Mouse (Mus musculus) spleen, adult 2 months (tissue): ENCODE results near the gene Phldb2. TPM values are rescaled to one million over a fixed set of nuclear protein-coding genes. Genes with fewer than 3 reads are reported as not detected.

ENCODE experiments used
- DNase-seq, 2 experiments: peaks; one replicate each; pipeline versions ENCODE4 v3.0.0 to v3.0.0-alpha.2; 2012 to 2021; ENCODE audit warnings: low spot score in 2 of 2, low read depth in 1 of 2
- H3K27ac ChIP-seq: fragments of 200-500 bp; 2 replicates; pipeline ENCODE4 v1.5.1; 2012; ENCODE audit warnings: low read length, inconsistent platforms; ENCODE audit not compliant: insufficient read depth
- H3K27me3 ChIP-seq: fragments of 200-500 bp; 2 replicates; pipeline ENCODE4 v1.6.1; 2012; ENCODE audit warnings: mild to moderate bottlenecking, moderate library complexity, low read length, inconsistent platforms; ENCODE audit not compliant: control insufficient read depth, insufficient read depth
- H3K36me3 ChIP-seq: fragments of 200-500 bp; 2 replicates; pipeline ENCODE4 v1.6.1; 2012; ENCODE audit warnings: mild to moderate bottlenecking, low read length, inconsistent platforms; ENCODE audit not compliant: control insufficient read depth, insufficient read depth
- H3K4me1 ChIP-seq: fragments of 200-500 bp; 2 replicates; pipeline ENCODE4 v1.6.1; 2011; ENCODE audit warnings: inconsistent platforms; ENCODE audit not compliant: control insufficient read depth, insufficient read depth, insufficient read length
- H3K4me3 ChIP-seq: fragments of 200-500 bp; 2 replicates; pipeline ENCODE4 v1.5.1; 2011; ENCODE audit warnings: mild to moderate bottlenecking, inconsistent platforms; ENCODE audit not compliant: insufficient read depth, insufficient read length; ENCODE audit errors: extremely low read depth
- CTCF ChIP-seq: fragments of 200-500 bp; IDR thresholded peaks from 2 replicates; pipeline ENCODE4 v1.5.1; 2011; ENCODE audit warnings: mild to moderate bottlenecking, inconsistent platforms; ENCODE audit not compliant: insufficient read depth, insufficient read length, insufficient replicate concordance; ENCODE audit errors: extremely low read depth
- POLR2A ChIP-seq: fragments of 200-500 bp; IDR thresholded peaks from 2 replicates; pipeline ENCODE4 v1.6.1; 2011; ENCODE audit warnings: low read depth, low read length, inconsistent platforms
- WGBS: fragments of 180-500 bp; shearing (Covaris S2); methylation state at CpG from one replicate; pipeline ENCODE4 v1.1.7; 2018; 5-methylcytosine and 5-hydroxymethylcytosine counted together
- polyA plus RNA-seq: library from polyadenylated mRNA; depleted of rRNA; stranded (reverse); fragments of >200 nt; gene quantifications from 2 replicates; pipeline ENCODE4 v1.2.3, GENCODE M21; 2012

Phldb2 gene
- polyA plus RNA-seq, 1 experiment, result 5.0 TPM

DNA sequence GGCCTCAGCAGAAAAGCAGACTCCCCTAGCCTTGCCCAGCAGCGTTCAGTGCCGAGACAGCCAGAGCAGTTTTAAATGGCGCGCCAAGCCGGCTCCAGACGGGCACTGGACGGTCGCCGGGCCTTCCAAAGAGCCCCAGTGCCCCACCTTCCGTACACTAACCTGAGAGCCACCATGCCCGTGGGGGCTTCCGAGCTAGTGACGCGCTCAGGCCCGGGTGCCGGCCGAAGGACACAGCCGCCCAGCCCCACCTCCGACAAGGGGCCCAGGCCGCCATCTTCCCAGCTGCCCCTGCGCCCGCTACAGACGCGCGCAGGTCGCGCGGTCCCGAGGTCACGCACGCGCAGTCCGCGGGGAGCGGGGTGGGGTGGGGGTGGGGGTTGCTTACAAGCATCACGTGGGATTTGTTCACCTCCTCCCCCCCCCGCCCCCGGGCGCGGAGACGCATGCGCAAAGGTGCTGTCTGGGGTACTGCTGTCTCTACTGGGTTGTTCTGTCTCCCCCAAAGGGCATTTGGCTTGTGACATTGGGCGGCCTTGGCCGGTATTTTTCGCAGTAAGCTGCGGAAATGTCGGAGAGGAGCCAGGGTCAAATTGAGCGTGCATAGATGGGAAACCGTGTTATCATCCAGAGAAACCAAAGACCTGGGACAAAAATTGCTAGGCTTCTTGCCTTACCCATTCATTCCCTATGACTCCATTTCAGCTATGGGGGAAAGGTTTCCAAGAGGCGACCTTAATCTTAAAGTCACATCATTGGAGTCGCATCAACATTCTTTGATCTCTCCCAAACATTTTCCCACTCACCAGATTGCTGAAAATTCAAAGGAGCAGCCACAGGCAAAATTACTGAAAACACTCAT is 210.6 kb downstream of the Phldb2 start, which contains the start of gene Abhd10:
TSS of gene Abhd10 (minus strand) at position 341 of the 862 bp plus-strand sequence.
- peak within 1 kb of the TSS; percentile 88 for H3K27ac ChIP-seq
- TF ChIP-seq POLR2A, result peak; percentile 86
- TF ChIP-seq CTCF, result no peak
- H3K4me1 ChIP-seq, result peaks cover 2% of the 10 kb centered on the region; the same call in 1 of the 2 replicates
- no peaks in the 10 kb centered on the region for H3K36me3 ChIP-seq
- H3K4me3 ChIP-seq, result peak within 1 kb of the TSS; percentile 98
- no peaks in the 10 kb centered on the region for H3K27me3 ChIP-seq
- 1% methylated on average over 51 of the region's 51 CpGs for WGBS
- DNase-seq, result peak; percentile 84 to 93

GRCm38 (mm10) chr16:45737880-45738279 is 215.5 kb downstream of the Phldb2 start:
- TF ChIP-seq POLR2A (no peak), CTCF (no peak)
- DNase-seq, result no peak
- H3K27me3 ChIP-seq, result no peaks in the 10 kb centered on the region
- 74% methylated on average over 8 of the region's 8 CpGs for WGBS
- peaks cover 13% of the 10 kb centered on the region; the same call in 1 of the 2 replicates for H3K36me3 ChIP-seq
- H3K4me3 ChIP-seq, result no peak overlapping the region
- peaks cover 2% of the 10 kb centered on the region; the same call in 1 of the 2 replicates for H3K4me1 ChIP-seq
- H3K27ac ChIP-seq, result no peak overlapping the region

GRCm38 (mm10) chr16:45736724-45737123 is 216.7 kb downstream of the Phldb2 start:
- 74% methylated on average over 3 of the region's 3 CpGs for WGBS
- no peak overlapping the region for H3K4me3 ChIP-seq
- no peaks in the 10 kb centered on the region for H3K27me3 ChIP-seq
- TF ChIP-seq POLR2A (no peak), CTCF (no peak)
- no peak overlapping the region for H3K27ac ChIP-seq
- peaks cover 2% of the 10 kb centered on the region; the same call in 1 of the 2 replicates for H3K4me1 ChIP-seq
- DNase-seq, result no peak
- H3K36me3 ChIP-seq, result peaks cover 18% of the 10 kb centered on the region

- peaks cover 11% of the 10 kb centered on the region for H3K36me3 ChIP-seq
Observed at GRCm38 (mm10) chr16:45729163-45729562, 224.2 kb downstream of the Phldb2 start.

GRCm38 (mm10) chr16:45724742-45725102 is 228.7 kb downstream of the Phldb2 start:
- no peak overlapping the region for H3K4me3 ChIP-seq
- no peaks in the 10 kb centered on the region for H3K4me1 ChIP-seq
- WGBS, result 21% methylated on average over 10 of the region's 10 CpGs
- H3K36me3 ChIP-seq, result no peaks in the 10 kb centered on the region
- H3K27me3 ChIP-seq, result peaks cover 9% of the 10 kb centered on the region
- no peak for DNase-seq
- TF ChIP-seq CTCF (no peak), POLR2A (no peak)
- H3K27ac ChIP-seq, result no peak overlapping the region

More at GRCm38 (mm10) chr16:45729163-45729562, 224.2 kb downstream of the Phldb2 start:
- Histone ChIP-seq H3K4me1 (no peaks in the 10 kb centered on the region), H3K27me3 (peaks cover 6% of the 10 kb centered on the region), H3K27ac (no peak overlapping the region), H3K4me3 (no peak overlapping the region)
- no peak for DNase-seq
- no peak for TF ChIP-seq POLR2A
- 94% methylated on average over 5 of the region's 5 CpGs for WGBS

DNA sequence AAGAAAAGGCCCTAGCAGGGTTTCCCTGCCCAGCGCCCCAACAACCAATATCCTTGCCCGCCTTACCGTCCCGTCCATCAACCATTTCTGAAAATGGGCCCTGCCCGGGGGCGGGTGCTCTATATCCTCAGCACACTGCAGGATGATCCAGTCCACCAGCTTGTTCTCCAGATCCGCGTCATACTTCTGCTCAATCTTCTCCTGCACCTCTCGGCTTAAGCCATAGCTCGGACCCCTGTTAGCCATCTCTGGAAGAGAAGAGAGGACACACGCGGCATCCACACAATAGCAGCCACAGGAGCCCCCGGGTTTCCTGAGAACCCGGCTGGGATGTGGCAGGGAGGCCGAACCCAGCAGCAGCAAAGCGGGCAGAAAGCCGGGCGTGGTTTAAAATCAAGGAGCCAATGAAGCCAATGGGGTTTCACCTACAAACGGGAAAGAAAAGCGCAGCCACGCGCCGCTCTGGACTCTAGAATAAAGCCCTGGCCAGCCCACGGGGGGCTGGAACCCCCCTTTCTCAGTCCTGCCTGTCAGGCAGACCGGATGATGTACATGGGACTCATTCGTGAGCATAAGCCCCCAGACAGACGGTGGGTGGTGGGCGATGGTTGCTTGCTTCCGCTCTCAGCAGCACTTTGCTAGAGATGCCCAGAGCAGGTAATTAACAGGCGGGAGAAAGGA is 229.2 kb downstream of the Phldb2 start, which contains the start of gene Tagln3:
TSS of gene Tagln3 (minus strand) at position 548 of the 681 bp plus-strand sequence.
- H3K27ac ChIP-seq, result no peak within 1 kb of the TSS
- peak within 1 kb of the TSS; percentile 32 for H3K4me3 ChIP-seq
- TF ChIP-seq CTCF (no peak), POLR2A (no peak)
- H3K36me3 ChIP-seq, result no peaks in the 10 kb centered on the region
- no peaks in the 10 kb centered on the region for H3K4me1 ChIP-seq
- no peak for DNase-seq
- H3K27me3 ChIP-seq, result peaks cover 9% of the 10 kb centered on the region
- 8% methylated on average over 30 of the region's 30 CpGs for WGBS
